Mouse (Mus musculus) adrenal gland, adult 8-10 months (tissue): ENCODE data around the gene Dcps. TPM values are rescaled to one million over a fixed set of nuclear protein-coding genes. Genes with fewer than 3 reads are reported as not detected.
A peak's percentile ranks its signal among the peaks of the same experiment; 100 is the strongest.

Experiments
- DNase-seq: peaks from one replicate; pipeline ENCODE4 v3.0.0; 2022
- total RNA-seq, 4 experiments: library from RNA; stranded (reverse); gene quantifications; 2 replicates each; pipeline ENCODE4 v1.2.4; 2022

Gene Dcps
- 10 to 100 TPM; 23.6 to 34.1 (median 29.9) TPM for total RNA-seq

DNA sequence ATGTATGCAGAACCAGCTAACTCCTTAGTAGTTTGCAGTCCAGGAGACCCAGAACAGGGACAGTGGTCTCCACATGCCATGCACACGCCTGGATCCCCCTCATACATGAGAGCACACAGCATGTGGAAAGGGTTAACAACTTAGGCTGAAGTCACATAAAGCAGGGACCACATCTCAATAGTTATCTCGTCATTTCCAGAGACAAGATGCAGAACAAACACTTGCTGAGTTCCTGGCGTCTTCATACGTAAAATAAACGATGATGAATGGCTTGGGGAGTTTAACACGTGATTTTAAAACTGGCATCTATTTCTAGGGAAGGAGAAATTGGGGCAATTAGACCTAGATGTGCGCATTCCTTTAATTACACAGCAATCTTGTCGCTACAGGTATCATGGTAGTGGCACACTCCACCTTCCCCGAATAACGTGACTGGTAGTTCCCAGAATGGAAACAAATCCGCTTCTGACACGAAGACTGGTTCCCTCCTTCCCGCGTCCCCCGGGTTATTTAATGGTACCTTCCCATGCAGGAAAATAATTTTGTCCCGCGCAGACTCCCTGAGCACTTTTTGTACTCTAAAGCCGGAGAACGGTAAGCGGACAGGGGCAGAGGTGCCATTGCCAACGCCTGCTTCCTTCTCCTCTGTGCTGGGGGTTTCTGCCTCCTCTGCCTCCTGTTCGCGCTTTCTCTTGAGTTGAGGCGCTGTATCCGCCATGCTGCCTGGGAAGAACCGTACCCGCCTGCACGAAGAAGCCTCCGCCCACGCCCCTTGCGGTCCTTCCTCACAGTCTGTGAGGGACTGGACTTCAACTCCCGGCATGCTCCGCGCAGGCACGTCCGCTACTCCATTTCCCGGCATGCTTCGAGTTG is at the start of gene Dcps:
Gene Dcps (minus strand): TSS at position 811 of the 873 bp plus-strand sequence.
- peak; percentile 92 for DNase-seq

GRCm38 (mm10) chr9:35223466-35223865 is 47.6 kb upstream of the Dcps start:
- no peak for DNase-seq

GRCm38 (mm10) chr9:35217963-35218362 is 42.1 kb upstream of the Dcps start:
- no peak for DNase-seq

DNA sequence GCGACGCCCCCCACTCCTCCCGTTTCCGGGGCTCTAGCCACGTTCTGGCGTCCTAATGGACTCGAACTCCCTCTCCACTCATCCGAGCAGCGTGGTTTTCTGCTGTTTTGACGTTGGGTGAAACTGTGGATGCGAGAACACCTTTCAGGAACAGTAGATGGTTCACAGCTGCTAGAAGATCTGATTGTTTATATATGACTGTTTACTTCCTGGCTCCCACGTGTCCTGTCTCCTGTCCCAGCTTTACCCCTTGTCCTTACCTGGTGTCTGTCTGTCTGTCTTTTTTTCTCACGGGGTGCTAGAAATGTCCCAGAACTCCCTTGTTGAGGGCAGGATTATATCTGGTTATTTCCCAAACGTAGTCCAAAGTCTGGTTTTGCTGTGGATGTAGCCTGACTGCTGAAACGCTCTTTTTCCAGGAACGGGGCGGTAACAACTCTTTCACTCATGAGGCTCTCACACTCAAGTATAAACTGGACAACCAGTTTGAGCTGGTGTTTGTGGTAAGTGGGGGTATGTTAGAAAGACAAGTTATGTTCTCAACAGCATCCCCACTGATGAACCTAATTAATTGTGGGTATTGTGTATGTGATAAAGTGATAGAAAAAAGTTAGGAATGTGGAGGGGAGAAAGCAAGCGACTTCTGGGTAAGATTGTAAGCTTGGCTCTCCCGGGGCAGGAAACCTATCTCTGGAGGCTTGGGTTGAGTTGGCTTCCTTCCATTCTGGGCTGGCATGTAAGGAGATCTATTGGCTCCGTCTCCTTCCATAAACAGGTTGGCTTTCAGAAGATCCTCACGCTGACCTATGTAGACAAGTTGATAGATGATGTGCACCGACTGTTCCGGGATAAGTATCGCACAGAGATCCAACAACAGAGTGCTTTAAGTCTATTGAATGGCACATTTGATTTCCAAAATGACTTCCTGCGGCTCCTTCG is 36.0 kb upstream of the Dcps start:
- DNase-seq: no peak

- DNase-seq: peak; percentile 99
These were observed 34.9 kb upstream of the Dcps start, which contains the start of gene Foxred1 for GRCm38 (mm10) chr9:35210542-35211474. Foxred1 (minus strand) TSS chr9:35211055.

DNA sequence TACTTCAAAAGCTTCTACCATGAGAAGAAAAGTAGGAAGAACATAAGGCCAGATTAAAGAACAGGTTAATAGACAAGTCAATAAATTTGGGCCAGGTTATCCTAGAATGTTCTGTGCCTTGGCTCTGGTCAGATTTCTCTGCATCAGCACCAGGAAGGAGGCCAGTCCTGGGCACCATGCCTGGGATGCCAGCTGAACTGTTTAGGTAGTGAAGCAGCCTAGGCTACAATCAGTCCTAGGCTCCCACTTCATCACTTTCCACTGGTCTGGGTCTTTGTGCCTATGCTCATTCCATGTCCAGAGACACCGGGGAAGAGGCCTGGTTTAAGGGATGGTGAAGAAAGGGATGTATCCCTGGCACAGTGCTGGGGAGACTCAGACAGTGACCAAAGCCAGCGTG is 28.6 kb upstream of the Dcps start:
- no peak for DNase-seq

- no peak for DNase-seq
These were observed 27.7 kb upstream of the Dcps start for GRCm38 (mm10) chr9:35203536-35203935.

DNA sequence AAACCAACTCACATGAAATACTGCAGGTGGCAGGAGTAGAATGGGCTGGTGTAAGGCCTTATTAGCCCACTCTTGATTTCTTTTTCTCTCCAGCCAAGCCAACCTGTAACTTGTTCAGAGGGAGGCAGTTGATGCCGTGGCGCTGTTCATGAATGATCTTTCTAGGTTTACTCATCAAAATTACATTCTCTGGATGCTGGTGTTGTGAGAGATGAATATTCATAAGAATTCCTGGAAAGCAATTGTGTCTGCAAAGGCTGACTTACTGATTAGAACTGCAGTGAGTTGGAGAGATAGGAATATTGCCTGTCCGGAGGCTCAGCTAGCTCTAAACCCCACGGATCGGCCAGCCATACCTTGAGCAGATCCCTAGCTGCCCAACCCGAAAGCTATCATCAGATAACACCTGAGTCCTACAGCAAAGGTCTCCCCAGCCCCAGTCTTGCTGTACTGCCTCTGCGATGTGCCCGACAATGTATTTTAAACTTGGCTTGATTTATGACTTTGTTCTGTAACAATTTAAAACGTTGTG is 24.7 kb upstream of the Dcps start:
- no peak for DNase-seq

- DNase-seq: peak; percentile 87
These were observed 24.1 kb upstream of the Dcps start, which contains the start of the genes Srpr and Tirap for GRCm38 (mm10) chr9:35199772-35200471. Srpr (plus strand) TSS chr9:35200175. Tirap (minus strand) TSS chr9:35200291.

- no peak for DNase-seq
These were observed 23.3 kb upstream of the Dcps start for GRCm38 (mm10) chr9:35198945-35199771.

DNA sequence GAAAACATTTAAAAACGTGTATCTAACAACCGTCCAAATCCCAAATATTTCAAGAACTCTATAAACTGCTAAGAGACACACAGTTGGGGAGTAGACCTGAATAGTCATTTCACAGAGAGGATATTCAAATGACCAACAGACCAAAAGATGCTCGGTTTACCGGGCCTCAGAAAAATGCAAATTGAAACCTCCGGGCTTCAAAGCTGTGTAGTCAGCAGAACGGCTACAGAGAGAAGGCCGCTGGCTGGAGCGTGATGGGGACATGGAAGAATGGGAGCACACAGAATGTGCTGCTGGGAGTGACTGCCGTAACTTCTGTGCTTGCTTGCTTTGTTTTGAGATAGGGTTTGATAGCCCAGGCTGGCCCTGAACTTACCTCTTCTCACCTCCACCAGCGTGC is 22.5 kb upstream of the Dcps start:
- DNase-seq: no peak

- DNase-seq: no peak
These were observed 21.8 kb upstream of the Dcps start for GRCm38 (mm10) chr9:35197625-35198024.

DNA sequence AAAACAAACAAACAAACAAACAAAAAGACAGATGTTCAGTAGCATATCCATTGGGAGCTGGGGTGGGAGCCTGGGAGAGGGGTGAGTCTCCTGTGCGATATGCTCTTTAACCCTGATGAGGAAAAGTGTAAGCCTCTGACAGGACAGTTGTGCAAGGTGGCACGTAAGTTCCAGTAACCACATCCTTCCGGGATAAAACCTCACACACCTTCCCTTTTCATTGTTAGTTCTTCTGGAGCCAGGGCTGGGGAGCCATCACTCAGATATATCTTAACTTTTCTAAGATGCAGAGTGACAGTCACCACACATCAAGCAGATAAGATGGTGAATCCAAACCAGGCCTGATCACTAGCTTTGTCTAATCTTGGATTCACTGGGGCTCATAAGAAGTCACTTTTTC is 18.2 kb upstream of the Dcps start:
- DNase-seq: no peak

DNA sequence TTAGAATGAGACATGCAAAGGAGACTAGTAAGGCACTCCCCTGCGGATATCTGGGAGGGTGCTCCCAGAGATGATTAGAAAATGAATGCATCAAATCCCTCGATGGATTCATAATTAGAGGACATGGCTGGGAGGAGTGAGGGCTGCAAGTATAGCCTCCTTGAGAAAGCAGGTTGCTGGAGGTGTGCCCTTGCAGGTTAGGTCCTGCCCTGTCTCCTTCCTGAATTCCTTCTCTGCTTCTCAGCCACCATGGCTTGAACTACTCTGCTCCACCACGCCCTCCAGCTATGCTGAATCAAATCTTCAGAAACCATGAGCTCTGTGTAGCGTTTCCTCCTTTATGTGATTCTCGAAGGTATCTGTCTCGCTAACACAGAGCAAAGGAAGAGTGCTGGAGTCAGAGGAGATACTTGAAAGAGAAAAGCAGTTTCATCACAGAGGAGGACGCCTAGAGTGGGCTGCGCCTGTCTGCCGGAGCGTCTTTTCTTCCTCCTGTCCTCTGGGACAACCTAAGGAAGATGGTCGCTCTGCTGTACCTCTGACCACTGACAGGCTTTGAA is 17.2 kb upstream of the Dcps start:
- no peak for DNase-seq

GRCm38 (mm10) chr9:35188700-35189099 is 12.8 kb upstream of the Dcps start:
- no peak for DNase-seq

GRCm38 (mm10) chr9:35187351-35187903 is 11.6 kb upstream of the Dcps start:
- DNase-seq: no peak

DNA sequence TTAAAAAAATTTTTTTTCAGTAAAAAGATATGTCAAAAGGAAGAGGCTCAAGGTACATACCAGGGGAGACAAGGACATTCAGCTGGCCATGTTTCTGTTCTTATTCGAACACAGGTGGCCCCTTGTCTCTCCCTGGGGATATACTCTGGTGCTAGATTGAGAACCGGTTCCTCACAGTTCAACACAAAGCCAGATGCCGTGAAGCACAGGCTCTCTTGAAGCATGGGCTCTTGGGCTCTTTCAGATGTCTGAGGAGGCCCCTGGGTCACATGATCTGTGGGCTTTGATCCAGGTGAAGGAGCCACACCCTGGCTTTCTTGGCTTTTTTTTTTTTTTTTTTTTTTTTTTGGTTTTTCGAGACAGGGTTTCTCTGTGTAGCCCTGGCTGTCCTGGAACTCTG is 10.6 kb upstream of the Dcps start:
- no peak for DNase-seq

GRCm38 (mm10) chr9:35183359-35183758 is 7.5 kb upstream of the Dcps start:
- DNase-seq: no peak

DNA sequence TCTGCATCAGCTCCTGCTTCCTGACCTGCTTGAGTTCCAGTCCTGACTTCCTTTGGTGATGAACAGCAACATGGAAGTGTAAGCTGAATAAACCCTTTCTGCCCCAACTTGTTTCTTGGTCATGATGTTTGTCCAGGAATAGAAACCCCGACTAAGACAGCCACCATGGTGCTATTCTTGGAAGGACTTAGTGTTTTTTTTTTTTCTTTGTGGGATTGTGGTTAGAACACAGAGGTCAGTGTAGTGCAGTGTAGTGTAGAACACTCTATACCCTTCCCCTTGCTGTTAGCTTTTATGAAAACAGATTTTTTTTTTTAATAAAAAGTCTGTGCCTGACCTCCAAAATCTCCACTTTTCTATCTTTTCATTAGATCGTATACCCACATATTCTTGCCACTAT is 7.0 kb upstream of the Dcps start:
- DNase-seq: no peak
